Mouse (Mus musculus) CD4-positive, CD25-positive, alpha-beta regulatory T cell, adult 2 months (primary cell): ENCODE results near the gene Hipk2.

Experiments used
- DNase-seq: peaks from one replicate; pipeline ENCODE4 v3.0.0-alpha.2; 2012; ENCODE audit warnings: low read depth, low spot score

Gene Hipk2

DNA sequence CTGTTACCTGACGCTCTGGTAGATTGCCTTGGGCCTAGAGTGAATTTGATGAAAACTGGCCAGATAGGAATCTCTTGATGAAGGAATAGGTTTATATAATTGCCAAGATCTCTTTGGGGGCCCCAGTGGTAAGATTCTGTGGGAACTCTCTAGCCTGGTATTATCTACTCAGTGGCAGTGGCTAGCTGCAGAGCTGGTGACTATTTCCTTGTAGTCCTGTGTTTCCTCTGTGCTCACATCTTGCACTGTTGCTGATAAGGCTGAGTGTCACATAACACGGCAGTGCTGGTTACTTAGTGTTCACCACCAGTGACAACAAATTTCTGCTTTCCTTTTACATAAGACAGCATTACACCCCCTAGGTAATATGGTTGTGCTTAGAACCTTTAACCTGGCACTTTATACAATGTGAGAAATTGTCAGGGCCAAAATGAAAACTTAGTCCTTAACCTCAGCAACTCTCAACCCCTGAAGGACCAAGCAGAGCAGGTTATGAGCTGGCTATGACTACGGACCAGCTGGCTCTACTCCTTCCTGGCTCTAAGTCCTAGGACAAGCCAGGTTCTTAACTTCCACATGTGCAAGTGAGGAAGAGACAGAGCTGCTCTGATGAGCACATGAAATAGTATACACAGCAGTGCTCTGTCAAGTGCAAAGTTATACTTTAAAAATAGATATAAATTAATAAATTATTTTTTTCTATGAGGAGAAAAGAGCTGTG lies 80.7 kb downstream of the Hipk2 start:
- DNase-seq: no peak

DNA sequence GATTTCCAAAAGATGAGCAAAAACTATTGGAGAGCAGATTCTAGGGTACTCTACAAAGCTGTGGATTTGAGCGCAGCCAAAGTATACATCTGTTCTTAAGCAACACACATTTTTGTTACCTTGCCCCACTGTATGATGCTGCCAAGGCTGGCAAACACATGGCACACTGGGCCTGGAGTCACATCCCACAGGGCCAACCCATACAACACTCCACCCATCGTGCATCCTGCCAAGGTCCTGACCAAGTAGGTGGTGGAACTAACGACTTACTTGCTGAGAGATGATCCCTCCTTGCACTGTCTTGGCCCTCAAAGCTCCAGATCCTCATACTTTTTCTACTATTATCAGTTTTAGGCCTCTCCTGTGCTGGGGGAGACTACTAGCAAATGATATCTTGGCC lies 83.0 kb downstream of the Hipk2 start:
- DNase-seq: no peak

DNA sequence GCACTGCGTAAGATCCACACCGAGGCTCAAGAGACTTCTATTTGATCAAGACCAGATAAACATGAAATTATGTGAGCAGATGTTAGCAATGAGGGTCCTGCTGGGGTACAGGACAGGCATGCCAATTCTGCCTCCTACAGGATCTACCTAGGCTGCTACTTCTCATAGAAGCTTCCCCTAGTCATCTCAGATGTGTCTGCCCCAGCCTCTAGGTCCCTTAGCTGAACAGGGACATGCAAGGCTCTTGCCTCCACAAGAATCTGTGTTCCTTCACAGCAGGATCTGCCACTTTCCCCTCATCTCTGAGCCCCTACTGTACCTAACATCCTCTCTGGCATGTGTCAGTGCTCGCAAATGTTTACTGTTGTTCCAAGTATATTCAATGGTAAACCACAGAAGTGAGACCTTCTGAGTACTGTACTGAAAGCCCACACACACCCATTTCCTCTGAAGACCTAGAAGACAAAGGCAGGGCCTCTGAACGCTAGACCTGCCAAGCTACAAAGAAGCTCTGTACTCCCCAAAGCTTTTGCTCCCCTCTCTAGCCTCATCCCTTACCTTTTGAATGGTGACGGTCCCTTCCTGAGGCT lies 86.6 kb downstream of the Hipk2 start:
- peak; percentile 63 for DNase-seq

DNA sequence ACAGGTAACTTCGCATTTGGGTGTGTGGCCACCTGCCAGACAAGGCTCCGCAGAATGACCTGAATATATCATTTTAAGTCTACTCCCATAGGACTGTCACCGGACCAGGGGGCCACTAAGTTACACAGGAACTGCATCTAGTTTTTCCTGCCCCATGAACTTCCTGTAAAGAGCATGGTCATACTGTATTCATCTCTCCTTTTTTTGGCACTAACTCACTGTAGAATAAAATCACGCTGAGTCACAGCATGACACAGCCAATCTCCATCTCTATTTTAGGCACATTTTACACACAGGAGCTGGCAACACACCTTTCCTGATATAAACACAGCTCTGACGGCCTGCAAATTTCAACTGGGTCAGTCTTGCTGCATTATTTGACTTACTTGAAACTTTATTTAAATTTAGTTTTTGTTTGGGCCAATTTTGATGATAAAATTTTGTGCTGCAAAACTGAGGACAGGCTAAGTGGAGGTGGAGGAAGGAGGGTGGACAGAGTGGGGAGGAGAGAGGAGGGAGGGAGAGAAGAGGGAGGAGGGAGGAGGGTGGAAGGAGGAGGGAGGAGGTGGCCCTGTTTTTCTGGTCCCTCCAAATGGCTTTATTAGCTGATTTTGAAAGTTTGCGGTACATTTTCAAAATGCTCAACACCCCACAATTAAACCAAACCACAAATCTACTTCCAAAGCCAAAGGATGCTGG lies 88.0 kb downstream of the Hipk2 start:
- DNase-seq: no peak

DNA sequence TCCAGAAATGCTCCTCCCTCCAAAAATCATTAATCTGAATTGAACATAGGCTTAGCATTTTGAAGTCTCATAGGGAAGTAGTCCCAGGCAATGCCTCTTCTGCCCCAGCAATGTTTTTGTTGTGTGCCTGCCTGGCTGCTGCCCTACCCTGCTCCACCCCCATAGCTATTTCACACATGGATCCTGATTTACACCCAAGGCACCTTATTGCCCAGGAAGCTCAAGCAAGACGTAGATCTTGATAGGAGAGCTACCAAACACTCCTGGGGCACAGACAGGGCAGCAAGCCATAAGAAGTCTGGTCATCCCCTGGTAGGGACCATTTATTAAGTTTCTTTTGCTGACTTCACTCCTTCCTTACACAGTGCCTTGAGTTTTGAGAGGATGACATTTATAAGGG lies 88.8 kb downstream of the Hipk2 start:
- no peak for DNase-seq

DNA sequence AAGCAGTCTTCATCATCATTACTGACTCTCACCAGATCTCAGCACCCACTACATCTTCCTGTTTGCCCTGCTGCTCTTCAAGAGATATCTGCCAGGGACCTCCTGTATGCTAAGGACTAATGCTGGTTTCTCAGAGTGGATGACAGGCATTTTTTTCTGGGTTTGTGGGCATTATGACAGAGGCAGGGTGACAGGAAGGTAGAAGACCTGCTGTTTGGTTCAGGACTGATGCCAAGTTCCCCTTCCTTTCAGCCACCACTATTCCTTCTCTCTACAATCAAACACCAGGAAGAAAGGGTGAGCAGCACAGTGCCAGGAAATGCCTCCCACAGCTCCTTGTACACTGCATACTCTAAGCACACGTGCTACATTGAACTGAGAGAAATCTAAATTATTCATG lies 90.2 kb downstream of the Hipk2 start:
- DNase-seq: no peak

DNA sequence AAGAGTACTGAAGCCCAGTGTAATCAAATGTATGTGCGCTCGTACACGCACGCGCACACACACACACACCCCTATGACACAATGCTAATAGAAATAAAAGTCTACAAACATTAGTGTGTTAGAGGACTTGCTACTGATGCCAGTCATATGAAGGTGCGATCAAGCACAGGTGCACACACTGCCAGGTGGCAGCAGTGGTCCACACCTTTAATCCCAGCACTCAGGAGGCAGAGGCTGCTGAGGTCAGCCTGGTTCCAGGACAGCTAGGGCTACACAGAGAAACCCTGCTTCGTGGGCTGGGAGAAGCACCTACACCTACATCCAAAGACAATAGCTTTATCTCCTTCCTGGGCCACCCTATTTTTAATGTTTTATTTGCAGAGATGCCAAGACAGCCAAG lies 96.6 kb downstream of the Hipk2 start:
- peak; percentile 22 for DNase-seq

DNA sequence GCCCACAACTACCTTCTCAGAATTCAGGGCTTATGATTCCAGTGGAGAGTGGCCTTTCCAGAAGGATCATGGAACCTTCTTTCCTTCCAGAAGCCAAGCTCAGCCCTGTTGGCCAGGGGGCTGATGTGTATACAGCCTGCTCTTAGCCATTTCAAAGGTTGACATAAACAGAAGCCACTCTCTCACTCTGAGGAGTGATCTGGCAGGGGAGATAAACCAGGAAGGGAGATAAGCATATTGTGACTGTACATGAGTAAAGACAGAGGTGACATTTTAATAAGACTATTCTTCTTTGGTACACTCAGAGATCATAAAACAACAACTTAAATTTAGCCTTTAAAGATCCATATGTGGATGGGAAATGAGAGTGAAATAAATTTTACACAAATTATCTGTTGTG lies 97.1 kb downstream of the Hipk2 start:
- DNase-seq: no peak

DNA sequence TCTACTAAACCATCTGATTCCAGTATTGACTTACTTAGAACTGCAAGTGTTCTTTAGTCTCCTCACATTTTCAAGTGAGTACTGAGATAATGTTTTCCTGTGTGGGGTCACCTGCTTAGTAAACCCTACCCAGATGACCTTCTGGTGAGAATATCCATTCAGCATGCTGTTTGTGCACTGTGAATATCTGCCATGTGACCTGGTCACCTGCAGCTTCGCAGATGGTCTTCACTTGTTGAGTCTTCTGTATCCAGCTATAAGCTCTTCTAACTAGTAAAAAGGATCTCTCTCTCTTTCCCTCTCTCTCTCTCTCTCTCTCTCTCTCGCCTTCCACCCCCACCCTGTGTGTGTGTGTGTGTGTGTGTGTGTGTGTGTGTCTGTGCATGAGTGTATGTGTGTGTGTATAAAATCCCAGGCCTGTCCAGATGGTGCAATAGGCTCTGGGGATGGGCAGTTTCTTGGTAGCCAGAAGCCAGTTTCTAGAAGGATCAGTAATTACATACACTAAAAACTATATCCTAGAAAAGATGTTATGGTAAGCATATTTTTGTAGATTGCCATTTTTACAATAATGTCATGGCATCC lies 99.9 kb downstream of the Hipk2 start:
- no peak for DNase-seq

DNA sequence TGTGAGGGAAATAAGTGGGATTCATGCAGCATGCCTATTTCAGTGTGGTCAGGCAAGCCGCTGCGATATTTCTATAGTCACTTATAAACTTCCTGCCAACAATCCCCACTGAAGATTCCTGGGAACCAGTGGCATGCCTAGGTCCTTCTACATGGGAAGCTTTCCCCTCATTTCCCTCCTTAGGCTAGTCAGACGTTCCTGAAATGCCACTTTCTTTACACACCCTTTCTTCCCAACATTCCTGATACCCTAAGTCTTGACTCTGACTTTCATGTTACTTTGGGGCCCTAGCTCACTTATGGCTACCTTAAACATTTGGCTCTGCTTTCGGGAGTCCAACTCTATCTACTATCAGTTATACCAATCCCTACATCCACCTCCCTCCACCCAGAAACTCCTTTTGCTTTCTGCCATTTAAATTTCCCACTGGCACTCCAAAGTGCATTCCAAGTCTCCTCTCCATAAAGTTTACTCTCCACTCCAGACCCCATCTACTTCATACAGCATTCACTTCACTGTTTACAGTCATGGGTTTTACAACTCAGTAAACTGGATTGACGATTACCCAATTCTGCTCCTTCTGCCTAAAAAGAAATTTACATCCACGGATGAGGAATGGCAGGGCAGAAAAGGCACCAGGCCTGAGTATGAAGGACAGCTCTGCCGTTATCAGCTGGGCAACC lies 103.0 kb downstream of the Hipk2 start:
- no peak for DNase-seq

DNA sequence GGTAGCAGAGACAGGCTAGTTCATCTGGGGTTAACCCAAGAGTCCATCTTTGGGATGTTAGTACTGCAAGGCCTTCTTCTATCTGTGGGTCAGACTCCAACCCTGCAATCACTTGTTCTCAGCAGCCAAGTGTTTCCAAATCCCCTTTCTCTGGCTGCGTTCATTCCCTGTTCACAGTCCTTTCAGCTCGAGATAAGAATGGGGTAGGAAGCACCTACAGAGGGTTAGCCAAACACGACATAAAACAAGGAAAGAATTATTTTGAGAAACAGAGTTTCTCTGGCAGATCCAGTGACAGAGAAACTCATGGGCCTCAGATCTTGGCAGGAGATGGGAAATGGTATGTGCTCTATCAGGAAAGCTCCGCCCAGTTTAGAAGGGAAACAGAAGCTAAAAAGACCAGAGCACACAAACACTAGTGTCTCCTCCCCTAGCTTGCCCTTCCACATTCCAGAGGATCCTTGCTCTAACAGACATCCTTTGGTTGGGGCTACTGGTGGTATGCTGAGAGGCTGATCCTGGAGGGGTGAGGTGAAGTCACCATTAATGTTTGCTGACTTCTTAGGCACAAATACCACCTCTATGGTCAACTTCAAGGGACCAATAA lies 104.8 kb downstream of the Hipk2 start:
- DNase-seq: no peak

DNA sequence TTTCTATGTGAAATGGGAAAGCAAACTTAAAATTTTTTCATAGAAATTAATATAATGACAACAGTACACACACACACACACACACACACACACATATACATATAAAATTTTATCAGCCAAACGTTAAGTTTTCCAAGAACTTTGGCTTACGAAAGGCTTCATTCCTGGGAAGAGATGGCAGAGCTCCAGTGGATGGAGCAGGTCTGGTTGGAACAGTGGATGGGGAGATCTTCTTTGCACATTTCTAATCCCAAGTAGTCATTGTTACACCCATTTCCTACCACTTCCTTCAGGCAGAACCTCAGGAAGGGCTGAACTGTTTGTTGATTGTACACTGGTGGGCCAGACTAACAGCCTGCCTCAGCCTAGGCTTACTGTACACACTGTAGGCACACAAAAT lies 106.3 kb downstream of the Hipk2 start:
- DNase-seq: no peak

DNA sequence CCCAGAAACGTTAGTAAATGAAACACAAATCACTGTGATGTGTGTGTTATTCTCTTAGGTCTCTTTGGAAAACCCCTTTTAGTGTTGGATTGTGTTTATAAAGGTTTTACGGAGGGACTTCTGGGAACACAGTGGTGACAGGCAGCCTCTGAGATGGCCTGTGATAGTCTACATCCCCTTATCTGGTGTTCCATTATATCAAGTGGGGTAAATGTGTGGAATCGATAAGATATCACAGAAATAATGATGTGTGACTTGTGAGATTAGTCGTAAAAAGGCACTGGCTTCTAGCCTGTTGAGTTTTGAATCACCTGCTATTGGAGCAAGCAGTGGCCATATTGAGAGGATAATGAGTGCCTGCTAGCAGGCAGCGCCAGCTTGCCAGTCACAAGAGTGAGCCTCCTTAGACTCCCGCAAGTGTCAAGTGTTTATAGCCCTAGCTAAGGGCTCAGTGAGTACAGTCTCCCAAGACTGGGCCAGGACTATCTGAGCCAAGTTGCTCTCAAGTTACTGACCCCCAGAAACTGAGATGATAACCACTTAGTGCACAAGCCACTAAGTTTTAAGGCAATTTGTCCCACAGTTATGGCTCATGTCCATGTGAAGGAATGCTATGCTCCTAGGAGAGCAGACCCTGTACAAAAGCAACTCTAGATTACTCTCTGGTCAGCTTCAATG lies 113.2 kb downstream of the Hipk2 start:
- DNase-seq: no peak

DNA sequence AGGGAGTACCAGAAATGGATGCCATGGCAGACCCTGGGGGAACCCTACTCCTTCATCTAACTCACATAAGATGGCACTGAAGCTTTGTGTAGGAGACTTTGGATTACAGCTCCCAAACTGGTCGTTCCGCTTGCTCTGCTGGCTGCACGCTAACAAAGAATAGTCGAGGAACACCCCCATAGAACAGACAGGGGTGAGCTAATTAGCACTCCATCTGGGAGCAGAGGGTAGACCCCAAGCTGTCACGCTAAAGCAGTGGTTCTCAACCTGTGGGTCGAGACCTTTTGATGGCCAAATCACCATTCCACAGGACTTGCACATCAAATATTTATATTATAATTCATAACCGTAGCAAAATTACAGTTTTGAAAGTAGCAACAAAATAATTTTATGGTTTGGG lies 114.0 kb downstream of the Hipk2 start:
- no peak for DNase-seq

DNA sequence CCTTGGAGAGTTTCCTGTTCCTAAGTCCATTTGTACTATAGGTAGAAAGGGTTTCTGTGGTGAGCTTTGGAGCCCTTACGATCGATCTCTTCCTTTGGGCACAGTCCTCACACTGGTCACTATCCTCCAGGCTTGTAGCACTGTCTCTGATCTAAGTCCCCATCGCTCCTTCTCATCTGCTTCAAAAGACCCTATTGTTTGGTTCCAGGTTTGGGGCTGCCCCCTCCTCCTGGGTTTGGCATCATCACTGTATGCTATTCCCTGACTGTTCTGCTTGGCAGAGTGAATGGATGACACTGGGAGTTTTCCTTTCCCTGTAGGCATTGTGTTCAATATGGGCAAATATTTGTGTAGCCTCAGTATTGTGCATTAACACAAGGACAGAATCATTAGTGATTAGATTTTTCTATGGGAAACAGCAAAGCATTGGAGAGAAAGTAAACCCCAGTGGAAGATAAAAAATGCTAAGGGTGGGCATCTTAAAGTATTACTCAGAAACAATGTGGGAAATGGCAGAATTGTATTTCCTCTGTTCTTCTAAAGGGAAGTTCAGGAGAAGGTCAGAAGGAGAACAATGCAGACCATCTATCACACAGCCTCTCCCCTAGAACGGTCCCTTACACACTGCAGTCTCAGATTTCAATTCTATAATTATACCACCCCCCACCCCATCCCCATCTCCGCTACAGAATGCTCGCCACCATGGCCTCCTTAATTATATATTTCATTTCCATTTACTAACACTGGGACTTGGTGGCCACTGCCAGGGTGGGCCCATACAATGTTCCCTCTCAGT lies 114.9 kb downstream of the Hipk2 start:
- no peak for DNase-seq

DNA sequence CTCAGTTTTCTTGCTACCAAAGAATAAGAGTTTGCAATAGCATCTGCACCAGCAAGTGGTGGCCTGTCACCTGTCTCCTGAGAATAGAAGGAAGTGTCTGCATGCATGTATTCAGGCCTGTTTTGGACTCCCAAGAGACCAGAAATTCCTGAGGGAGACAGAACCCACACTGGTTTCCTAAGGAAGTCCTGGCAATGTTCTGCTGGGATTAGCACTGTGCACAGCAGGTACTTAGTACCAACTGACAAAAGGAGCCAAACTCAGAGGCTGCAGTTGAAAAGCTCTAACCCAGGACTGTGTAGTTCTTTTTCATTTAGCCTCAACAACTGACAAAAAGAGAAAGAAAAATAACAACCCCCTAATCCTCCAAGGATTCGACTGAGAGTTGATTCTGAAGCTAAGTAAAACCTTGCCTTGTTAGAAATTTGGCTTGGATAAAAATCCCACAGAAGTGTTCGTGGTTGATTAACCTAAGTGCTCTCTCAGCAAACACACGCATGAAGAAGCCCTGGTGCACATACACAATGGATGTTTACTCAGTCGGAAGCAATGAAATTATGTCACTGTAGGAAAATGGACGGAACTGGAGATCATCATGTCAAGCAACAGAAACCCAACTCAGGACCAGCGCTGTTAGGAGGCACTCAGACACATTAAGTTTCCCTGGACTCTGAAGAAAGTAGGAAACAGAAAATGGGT lies 115.9 kb downstream of the Hipk2 start:
- no peak for DNase-seq

DNA sequence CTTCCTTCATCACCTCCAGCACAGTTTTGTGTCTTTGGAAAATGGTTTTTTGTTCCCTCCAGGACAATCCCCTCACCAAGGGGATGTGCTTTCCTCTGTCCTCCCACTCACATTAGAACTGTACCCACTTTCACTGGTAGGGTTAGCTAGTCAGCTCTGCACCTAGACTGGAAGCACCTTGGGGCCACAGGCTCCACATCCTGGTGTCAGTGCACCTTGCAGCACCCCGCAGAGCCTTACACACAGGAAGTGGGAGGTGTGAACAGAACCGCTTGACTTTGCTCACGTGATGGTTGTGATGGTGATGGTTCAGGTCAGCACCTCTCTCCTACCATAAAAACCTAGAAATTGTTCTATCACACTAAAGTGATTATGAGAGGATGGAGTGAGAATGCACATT lies 116.8 kb downstream of the Hipk2 start:
- DNase-seq: peak; percentile 42

DNA sequence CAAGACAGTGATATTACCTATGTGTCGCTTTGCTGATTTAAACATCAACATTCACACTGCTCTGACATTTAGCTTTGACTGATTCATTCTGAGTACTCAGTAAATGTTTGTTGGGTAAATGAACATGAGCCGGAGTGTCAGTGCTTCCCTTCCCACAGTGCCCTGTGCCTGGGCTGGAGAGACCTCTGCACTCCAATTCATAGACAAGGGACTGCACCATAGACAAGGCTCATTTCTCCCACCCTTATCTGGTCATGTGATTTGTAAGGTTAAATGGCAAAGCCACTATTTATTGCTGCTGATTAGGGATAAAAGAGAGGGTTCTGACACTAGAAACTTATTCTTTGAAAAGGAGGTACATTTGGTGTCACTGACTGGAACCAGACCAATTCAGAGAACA lies 118.4 kb downstream of the Hipk2 start:
- no peak for DNase-seq

DNA sequence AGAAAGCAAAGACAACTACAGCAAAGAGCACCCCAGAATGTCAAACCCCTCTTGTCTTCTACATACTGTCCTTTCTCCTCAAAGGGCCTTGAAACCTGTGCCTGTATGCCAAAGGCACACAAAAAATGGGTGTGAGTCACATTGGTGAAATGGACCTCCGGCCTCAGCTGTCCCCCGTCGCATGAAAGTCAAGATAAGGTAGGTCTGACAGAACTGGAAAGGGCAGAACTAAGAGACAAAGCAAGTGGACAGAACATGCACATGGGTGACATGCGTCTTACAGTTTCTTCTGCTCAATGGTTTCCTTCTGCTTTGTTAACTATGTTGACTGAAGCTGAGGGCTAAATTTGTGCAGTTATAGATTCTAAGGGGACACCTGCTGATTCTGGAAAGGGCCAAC lies 119.0 kb downstream of the Hipk2 start:
- no peak for DNase-seq

DNA sequence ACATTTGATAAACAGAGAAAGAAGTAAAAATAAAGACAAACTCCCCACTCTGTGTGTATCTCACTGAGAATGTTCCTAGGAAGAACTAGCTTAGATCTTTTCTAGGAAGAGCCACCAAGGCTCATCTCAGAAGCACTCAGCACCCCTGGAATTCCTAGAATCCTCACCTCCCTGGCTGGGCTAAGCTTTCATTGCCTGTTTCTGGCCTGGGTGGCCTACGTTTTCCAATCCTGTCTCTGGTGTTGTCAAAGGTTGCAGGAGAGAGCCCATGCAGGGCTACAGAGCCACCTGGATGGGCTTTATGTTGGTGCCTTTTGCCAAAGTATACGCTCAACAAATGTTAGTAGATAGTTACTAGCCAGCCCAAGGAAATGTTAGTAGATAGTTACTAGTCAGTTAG lies 120.0 kb downstream of the Hipk2 start:
- no peak for DNase-seq
